Mouse (Mus musculus) neural tube, embryonic 12.5 days (tissue): ENCODE measurements around the gene Elp6. TPM values are rescaled to one million over a fixed set of nuclear protein-coding genes. Genes with fewer than 3 reads are reported as not detected.

Experiments used
- ATAC-seq: fragments of 200-750 bp; cut with Nextera tagmentation; 2 replicates; pipeline ENCODE4 v1.8.0; 2017; ENCODE audit warnings: low read depth, mild to moderate bottlenecking, moderate TSS enrichment, moderate library complexity; ENCODE audit not compliant: low FRiP score
- H3K27ac ChIP-seq: fragments of 300-500 bp; sonication (generic); 2 replicates; pipeline ENCODE4 v1.5.1; 2016
- H3K27me3 ChIP-seq: fragments of 300-500 bp; sonication (generic); replicated peaks from 2 replicates; pipeline ENCODE4 v1.6.1; 2016; ENCODE audit warnings: mild to moderate bottlenecking
- H3K36me3 ChIP-seq: fragments of 300-500 bp; sonication (generic); 2 replicates; pipeline ENCODE4 v1.6.1; 2016; ENCODE audit warnings: mild to moderate bottlenecking
- H3K4me1 ChIP-seq: fragments of 300-500 bp; sonication (generic); 2 replicates; pipeline ENCODE4 v1.6.1; 2016
- H3K4me2 ChIP-seq: fragments of 300-500 bp; sonication (generic); replicated peaks from 2 replicates; pipeline ENCODE4 v1.6.1; 2016; ENCODE audit warnings: mild to moderate bottlenecking
- H3K4me3 ChIP-seq: fragments of 300-500 bp; sonication (generic); 2 replicates; pipeline ENCODE4 v1.5.1; 2016
- H3K9ac ChIP-seq: fragments of 300-500 bp; sonication (generic); 2 replicates; pipeline ENCODE4 v1.6.1; 2016; ENCODE audit warnings: mild to moderate bottlenecking
- H3K9me3 ChIP-seq: fragments of 300-500 bp; sonication (generic); 2 replicates; pipeline ENCODE4 v1.6.1; 2016; ENCODE audit warnings: mild to moderate bottlenecking
- WGBS: fragments of 180-500 bp; shearing (Covaris S2); methylation state at CpG from one replicate; pipeline ENCODE4 v1.1.7; 2016; 5-methylcytosine and 5-hydroxymethylcytosine counted together
- polyA plus RNA-seq: library from polyadenylated mRNA; unstranded; fragments of >200 nt; fragmentation: Nextera tagmentation; extraction: Ambion mirVana; gene quantifications from 2 replicates; pipeline ENCODE4 v1.2.1, GENCODE M21; 2016

Elp6 gene
- polyA plus RNA-seq, 1 experiment from 2014 or later, result 41.2 TPM

- no peaks in the 10 kb centered on the region for H3K4me1 ChIP-seq
- H3K9me3 ChIP-seq, result no peaks in the 10 kb centered on the region
- no peak overlapping the region for H3K9ac ChIP-seq
- H3K27me3 ChIP-seq, result no peaks in the 10 kb centered on the region
- no peak overlapping the region for H3K4me3 ChIP-seq
- ATAC-seq, result no peak
- H3K27ac ChIP-seq, result no peak overlapping the region
- 67% methylated on average over 6 of the region's 6 CpGs for WGBS
- H3K4me2 ChIP-seq, result no peak overlapping the region
- H3K36me3 ChIP-seq, result no peaks in the 10 kb centered on the region
These were observed 38.8 kb downstream of the Elp6 start for GRCm38 (mm10) chr9:110343805-110344204.

GRCm38 (mm10) chr9:110345057-110345739, 40.2 kb downstream of the Elp6 start:
- Histone ChIP-seq H3K4me2 (no peak overlapping the region), H3K9me3 (no peaks in the 10 kb centered on the region), H3K36me3 (no peaks in the 10 kb centered on the region), H3K4me1 (no peaks in the 10 kb centered on the region), H3K27ac (no peak overlapping the region), H3K9ac (no peak overlapping the region), H3K4me3 (no peak overlapping the region), H3K27me3 (no peaks in the 10 kb centered on the region)
- 67% methylated on average over 7 of the region's 7 CpGs for WGBS
- ATAC-seq, result no peak

- WGBS, result 76% methylated on average over 4 of the region's 4 CpGs
- Histone ChIP-seq H3K36me3 (no peaks in the 10 kb centered on the region), H3K4me1 (no peaks in the 10 kb centered on the region), H3K27me3 (no peaks in the 10 kb centered on the region), H3K4me2 (no peak overlapping the region), H3K4me3 (no peak overlapping the region), H3K9me3 (no peaks in the 10 kb centered on the region), H3K9ac (no peak overlapping the region), H3K27ac (no peak overlapping the region)
- no peak for ATAC-seq
These were observed 43.9 kb downstream of the Elp6 start for GRCm38 (mm10) chr9:110348899-110349298.

- no peak overlapping the region for H3K4me2 ChIP-seq
- WGBS, result 94% methylated on average over 5 of the region's 5 CpGs
- no peaks in the 10 kb centered on the region for H3K27me3 ChIP-seq
- no peak overlapping the region for H3K4me3 ChIP-seq
- no peaks in the 10 kb centered on the region for H3K4me1 ChIP-seq
- no peaks in the 10 kb centered on the region for H3K36me3 ChIP-seq
- ATAC-seq, result no peak
- no peak overlapping the region for H3K9ac ChIP-seq
- no peaks in the 10 kb centered on the region for H3K9me3 ChIP-seq
- no peak overlapping the region for H3K27ac ChIP-seq
These were observed 45.2 kb downstream of the Elp6 start for GRCm38 (mm10) chr9:110350188-110350587.

- 90% methylated on average over 5 of the region's 5 CpGs for WGBS
These were observed 45.6 kb downstream of the Elp6 start for GRCm38 (mm10) chr9:110350612-110351011.

GRCm38 (mm10) chr9:110351350-110351749, 46.4 kb downstream of the Elp6 start:
- Histone ChIP-seq H3K9me3 (no peaks in the 10 kb centered on the region), H3K4me2 (no peak overlapping the region), H3K27ac (no peak overlapping the region), H3K9ac (no peak overlapping the region), H3K4me3 (no peak overlapping the region), H3K27me3 (no peaks in the 10 kb centered on the region), H3K36me3 (0 out of 2 replicates have a peak, but pooled peaks cover 3% of the 10 kb centered on the region), H3K4me1 (no peaks in the 10 kb centered on the region)
- WGBS, result 90% methylated on average over 2 of the region's 2 CpGs
- ATAC-seq, result no peak

More at GRCm38 (mm10) chr9:110350612-110351011, 45.6 kb downstream of the Elp6 start:
- no peaks in the 10 kb centered on the region for H3K36me3 ChIP-seq
- no peak overlapping the region for H3K27ac ChIP-seq
- H3K4me1 ChIP-seq, result no peaks in the 10 kb centered on the region
- H3K4me2 ChIP-seq, result no peak overlapping the region
- no peak overlapping the region for H3K9ac ChIP-seq
- ATAC-seq, result no peak
- no peaks in the 10 kb centered on the region for H3K9me3 ChIP-seq
- H3K27me3 ChIP-seq, result no peaks in the 10 kb centered on the region
- H3K4me3 ChIP-seq, result no peak overlapping the region

- Histone ChIP-seq H3K9me3 (no peaks in the 10 kb centered on the region), H3K4me1 (no peaks in the 10 kb centered on the region), H3K27me3 (no peaks in the 10 kb centered on the region), H3K27ac (no peak overlapping the region), H3K9ac (no peak overlapping the region), H3K4me3 (no peak overlapping the region), H3K36me3 (0 out of 2 replicates have a peak, but pooled peaks cover 4% of the 10 kb centered on the region), H3K4me2 (no peak overlapping the region)
- ATAC-seq, result no peak
- WGBS, result 88% methylated on average over 8 of the region's 8 CpGs
These were observed 47.1 kb downstream of the Elp6 start for GRCm38 (mm10) chr9:110351932-110352632.

- no peaks in the 10 kb centered on the region for H3K4me1 ChIP-seq
- 92% methylated on average over 2 of the region's 2 CpGs for WGBS
- no peaks in the 10 kb centered on the region for H3K27me3 ChIP-seq
- no peaks in the 10 kb centered on the region for H3K9me3 ChIP-seq
- no peak for ATAC-seq
- no peak overlapping the region for H3K4me2 ChIP-seq
- peaks cover 15% of the 10 kb centered on the region for H3K36me3 ChIP-seq
- no peak overlapping the region for H3K27ac ChIP-seq
- no peak overlapping the region for H3K9ac ChIP-seq
- no peak overlapping the region for H3K4me3 ChIP-seq
These were observed 53.4 kb downstream of the Elp6 start for GRCm38 (mm10) chr9:110358341-110358740.

- 80% methylated on average over 12 of the region's 12 CpGs for WGBS
These were observed 56.3 kb downstream of the Elp6 start for GRCm38 (mm10) chr9:110361299-110361698.

GRCm38 (mm10) chr9:110362337-110362736, 57.4 kb downstream of the Elp6 start:
- WGBS, result 82% methylated on average over 10 of the region's 10 CpGs
- ATAC-seq, result no peak
- no peaks in the 10 kb centered on the region for H3K4me1 ChIP-seq
- H3K4me3 ChIP-seq, result no peak overlapping the region
- H3K36me3 ChIP-seq, result peaks cover 18% of the 10 kb centered on the region
- H3K9me3 ChIP-seq, result no peaks in the 10 kb centered on the region
- no peaks in the 10 kb centered on the region for H3K27me3 ChIP-seq
- H3K27ac ChIP-seq, result no peak overlapping the region
- no peak overlapping the region for H3K9ac ChIP-seq
- no peak overlapping the region for H3K4me2 ChIP-seq

More at GRCm38 (mm10) chr9:110361299-110361698, 56.3 kb downstream of the Elp6 start:
- no peaks in the 10 kb centered on the region for H3K9me3 ChIP-seq
- no peak overlapping the region for H3K27ac ChIP-seq
- no peaks in the 10 kb centered on the region for H3K4me1 ChIP-seq
- H3K9ac ChIP-seq, result no peak overlapping the region
- ATAC-seq, result no peak
- H3K4me2 ChIP-seq, result no peak overlapping the region
- peaks cover 19% of the 10 kb centered on the region for H3K36me3 ChIP-seq
- H3K27me3 ChIP-seq, result no peaks in the 10 kb centered on the region
- no peak overlapping the region for H3K4me3 ChIP-seq

GRCm38 (mm10) chr9:110366746-110367145, 61.8 kb downstream of the Elp6 start:
- no peaks in the 10 kb centered on the region for H3K4me1 ChIP-seq
- H3K4me3 ChIP-seq, result no peak overlapping the region
- no peak overlapping the region for H3K27ac ChIP-seq
- H3K36me3 ChIP-seq, result peaks cover 20% of the 10 kb centered on the region
- H3K4me2 ChIP-seq, result no peak overlapping the region
- H3K9me3 ChIP-seq, result no peaks in the 10 kb centered on the region
- no peak overlapping the region for H3K9ac ChIP-seq
- ATAC-seq, result no peak
- 87% methylated on average over 5 of the region's 5 CpGs for WGBS
- no peaks in the 10 kb centered on the region for H3K27me3 ChIP-seq

- no peak overlapping the region for H3K4me2 ChIP-seq
- no peaks in the 10 kb centered on the region for H3K4me1 ChIP-seq
- no peak for ATAC-seq
- H3K36me3 ChIP-seq, result peaks cover 25% of the 10 kb centered on the region
- H3K27ac ChIP-seq, result no peak overlapping the region
- H3K4me3 ChIP-seq, result no peak overlapping the region
- no peak overlapping the region for H3K9ac ChIP-seq
- no peaks in the 10 kb centered on the region for H3K9me3 ChIP-seq
- WGBS, result 93% methylated on average over 3 of the region's 3 CpGs
- no peaks in the 10 kb centered on the region for H3K27me3 ChIP-seq
These were observed 64.9 kb downstream of the Elp6 start for GRCm38 (mm10) chr9:110369860-110370259.
